Mouse (Mus musculus): Measurements from ENCODE around the gene Npc1l1.
"Not testable (repeated sequence)": the region's sequence is repeated elsewhere in the genome, so short reads cannot be mapped to it uniquely, and the experiment has no call there.

Npc1l1 gene

DNA sequence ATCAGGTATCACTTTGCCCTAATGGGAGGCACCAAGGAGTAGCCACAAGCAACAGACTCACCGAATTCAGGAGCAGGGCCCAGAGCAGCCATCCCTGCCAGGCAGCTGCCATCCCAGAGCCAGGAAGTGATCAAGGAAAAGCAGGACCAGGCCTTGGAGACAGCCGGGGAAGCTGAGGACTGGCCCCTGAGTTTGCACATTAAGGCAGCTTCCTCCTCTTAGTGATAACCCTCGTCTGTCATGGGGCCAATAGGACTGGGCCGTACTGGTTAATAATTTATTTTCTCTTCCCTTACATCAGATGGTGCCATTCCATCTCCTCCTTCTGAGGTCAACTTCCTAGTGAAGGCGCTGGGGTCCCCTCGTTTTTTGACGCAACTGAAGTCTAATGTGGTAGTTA, at the start of gene Npc1l1:
Npc1l1 (minus strand) TSS at position 132 of the 400 bp plus-strand sequence.
- no peak for DNase-seq (ENCODE audit: low spot score in 2 of 2)

DNA sequence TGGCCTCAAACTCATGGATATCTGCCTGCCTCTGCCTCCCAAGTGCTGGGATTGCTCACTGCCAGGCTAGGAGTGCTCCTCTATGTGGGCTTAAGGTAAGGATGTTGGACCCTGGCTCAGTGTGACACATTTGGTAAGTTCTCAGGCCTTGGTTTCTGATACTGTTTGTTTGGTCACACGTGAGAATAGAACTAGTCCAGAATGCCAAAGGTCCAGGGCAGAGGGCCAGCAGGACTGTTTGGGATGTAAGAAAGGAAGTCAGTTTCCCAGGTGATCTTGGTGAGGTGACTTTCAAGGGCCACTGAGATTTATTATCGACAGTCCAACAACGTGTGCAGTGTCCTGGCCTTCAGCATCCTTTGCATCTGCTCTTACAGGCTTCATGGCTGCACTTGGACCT, 46.5 kb upstream of the Npc1l1 start:
- no peak for DNase-seq (ENCODE audit: low spot score in 2 of 2)

DNA sequence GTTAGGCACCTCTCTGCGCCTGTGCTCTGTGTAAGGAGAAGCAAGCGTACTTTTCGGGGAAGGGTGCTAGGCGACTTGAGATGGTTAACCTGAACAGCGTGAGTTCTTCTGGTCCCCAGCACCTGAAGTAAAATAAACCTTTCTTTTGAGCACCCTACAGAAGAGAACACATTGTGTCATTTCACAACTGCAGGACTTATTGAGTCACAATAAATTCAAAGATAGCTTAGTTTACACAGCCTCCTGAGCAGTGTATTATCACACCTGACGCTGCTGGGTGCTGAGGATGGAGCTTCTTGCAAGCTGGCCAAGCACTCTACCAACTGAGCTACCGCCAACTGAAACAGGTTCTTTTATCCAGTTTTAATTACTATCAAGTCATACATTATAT, 45.1 kb upstream of the Npc1l1 start:
- no peak for DNase-seq (ENCODE audit: low spot score in 2 of 2)

DNA sequence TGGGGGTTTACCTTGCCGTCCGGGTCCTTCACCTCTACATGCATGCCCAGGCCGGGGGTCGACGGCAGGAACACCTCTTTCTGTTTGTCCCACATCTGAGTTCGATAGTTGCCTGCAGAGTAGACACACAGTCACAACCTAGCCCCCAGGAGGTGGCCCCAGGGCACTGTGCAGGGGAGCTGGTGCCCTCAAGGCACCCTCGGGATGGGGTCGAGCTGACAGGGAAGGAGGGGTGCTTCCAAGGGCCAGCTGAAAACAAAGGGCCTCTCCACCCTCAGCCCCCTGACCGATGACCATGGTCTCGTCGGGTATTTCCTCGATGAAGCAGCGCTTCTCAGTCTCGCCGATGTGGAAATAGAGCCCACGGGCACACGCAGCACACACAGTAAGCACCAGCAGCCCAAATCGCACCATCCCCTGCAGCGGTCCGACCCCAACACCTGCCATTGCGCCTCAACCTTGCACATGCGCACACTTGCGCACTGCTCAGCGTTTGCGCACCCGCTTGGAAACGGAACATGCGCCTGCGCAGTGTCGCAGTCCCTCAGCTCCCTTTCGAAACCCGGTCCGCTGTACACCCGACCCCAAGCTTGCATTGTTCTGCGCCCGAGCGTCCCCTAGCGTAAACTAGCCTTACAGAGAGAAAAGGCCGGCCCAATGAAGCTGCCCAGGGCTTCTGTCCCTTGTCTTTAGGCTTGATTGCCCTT, 44.6 kb upstream of the Npc1l1 start, which contains the start of gene Tmed4:
Tmed4 (minus strand) TSS at position 484 of the 707 bp plus-strand sequence.
- peak; percentile 95 to 98 for DNase-seq (ENCODE audit: low spot score in 2 of 2)

DNA sequence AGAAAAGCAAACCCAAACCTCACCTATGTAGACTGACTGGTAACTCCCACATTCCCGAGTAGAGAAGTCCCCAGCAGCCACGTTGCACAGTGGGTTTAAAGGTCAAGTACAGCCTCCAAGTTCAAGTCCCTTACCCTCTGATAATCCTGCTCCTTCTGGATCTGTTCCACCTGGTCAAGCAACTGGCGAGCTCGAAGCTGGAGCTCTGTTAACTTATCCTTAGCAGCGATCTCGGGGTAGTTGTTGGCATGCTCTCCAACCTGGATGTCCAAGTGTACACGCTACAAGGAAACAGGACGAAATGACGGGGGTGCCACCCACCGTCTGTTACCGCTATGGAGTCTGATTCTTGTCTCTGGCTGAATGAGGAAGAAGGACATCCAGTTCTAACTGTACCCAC, 43.7 kb upstream of the Npc1l1 start:
- no peak for DNase-seq (ENCODE audit: low spot score in 2 of 2)

DNA sequence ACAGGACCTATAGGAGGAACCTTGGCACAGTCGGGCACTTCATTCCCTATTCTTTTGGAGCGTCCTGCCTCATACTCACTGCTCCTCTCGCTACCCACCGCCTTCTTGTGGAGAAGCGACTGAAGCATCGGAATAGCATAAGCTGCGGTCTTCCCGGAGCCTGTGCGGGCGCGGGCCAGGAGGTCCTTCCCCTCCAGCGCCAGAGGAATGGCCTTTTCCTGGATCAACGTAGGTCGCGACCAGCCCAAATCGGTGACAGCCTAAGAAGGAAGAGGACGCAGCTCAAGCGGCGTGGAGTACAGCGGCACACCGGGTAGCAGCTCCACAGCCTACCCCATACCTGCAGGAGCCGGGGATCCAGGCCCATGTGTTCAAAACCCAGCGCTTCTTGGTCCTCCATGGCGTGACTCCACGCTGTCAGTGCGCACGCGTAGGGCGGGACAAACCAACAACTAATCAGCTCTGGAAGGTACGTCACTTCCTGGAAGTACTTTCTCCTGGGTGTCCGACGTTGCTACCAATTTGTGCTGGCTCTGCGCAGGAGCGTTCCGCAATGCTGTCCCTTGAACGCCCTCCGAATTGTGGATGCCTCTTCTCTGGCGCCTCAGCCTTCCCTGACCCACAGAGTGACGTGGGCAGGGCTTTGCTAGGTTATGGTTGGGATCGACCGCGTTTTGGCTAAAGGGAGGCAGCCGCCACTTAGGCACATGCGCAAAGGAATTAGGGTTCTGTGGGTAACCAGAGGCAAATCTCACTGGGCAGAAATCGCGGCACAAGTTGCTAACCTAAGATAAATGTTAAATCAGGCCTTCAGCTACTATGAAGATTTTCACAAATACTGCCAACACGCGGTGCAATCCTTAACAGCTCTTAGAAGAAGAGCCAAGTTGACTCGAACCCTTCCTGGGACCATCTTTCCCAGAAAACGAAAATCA, 37.6 kb upstream of the Npc1l1 start, which contains the start of gene Ddx56:
Ddx56 (minus strand) TSS at position 453 of the 935 bp plus-strand sequence.
- peak; percentile 84 to 89 for DNase-seq (ENCODE audit: low spot score in 2 of 2)

DNA sequence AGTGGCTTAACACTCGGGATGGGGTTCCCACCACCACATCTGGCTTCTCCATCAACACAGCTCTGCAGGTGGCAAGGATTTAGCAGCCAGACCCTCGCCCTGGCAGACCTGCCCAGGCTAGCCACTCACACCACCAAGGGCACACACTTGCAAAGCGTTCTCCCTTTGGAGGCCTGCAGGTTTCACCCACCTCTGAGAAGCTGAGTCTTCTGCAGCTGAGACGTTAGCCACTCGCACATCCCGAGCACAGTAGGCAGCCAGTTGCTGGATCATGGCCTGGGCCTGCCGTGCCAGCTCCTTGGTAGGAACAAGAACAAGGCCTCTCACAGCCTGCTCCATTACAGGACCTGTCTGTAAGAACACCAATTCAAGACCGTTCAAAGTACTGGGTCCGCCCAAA, 36.7 kb upstream of the Npc1l1 start:
- DNase-seq (ENCODE audit: low spot score in 2 of 2): no peak

DNA sequence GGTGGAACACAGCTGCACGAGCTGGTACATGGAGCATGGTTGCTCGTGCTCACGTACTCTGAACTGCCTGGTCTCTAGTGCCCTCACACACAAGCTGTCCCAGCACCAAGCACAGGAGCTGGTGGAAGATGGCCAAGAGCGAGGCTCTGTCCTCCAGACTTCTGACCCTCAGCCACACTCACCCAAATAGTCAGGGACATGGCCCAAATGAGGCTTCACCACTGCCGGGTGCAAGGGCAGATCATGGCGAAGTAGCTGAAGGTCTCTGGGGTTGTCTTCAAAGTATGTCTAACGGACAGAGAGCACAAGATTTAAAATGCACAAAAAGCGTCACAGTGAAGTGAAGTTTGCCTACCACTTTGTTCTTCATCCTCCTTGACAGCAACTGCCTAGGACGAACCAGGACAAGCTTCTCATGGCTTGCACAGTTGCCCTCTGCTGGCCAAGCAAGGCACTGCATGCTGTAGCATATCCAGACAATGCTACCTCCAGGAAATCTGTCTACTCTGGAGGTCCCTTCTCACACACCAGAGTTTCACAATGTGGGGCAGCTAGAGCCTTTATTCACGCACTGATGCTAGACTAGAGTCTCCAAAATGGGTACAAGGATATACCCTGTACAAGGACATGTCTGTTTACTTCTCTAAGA, 31.6 kb upstream of the Npc1l1 start:
- DNase-seq (ENCODE audit: low spot score in 2 of 2): peak in 1 of 2 experiments; percentile 73

DNA sequence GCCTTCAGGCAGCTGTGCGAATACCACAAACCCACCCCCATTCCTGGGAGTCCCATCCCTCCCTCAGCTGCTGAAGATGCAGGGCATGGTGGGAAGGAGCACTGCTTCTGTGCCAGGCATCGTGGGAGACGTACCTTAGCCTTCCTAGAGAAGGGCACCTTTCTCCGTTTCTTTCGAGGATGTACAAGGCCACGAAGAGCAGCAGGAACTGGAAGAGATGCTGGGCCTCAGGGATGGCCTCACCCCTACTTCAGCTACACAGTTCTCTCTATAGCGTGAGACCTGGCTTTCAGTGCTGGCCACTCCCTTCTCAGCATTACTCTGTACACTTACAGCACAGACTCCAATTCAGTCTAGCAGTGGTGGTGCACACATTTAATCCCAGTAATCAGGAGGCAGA, 29.5 kb upstream of the Npc1l1 start:
- no peak for DNase-seq (ENCODE audit: low spot score in 2 of 2)

DNA sequence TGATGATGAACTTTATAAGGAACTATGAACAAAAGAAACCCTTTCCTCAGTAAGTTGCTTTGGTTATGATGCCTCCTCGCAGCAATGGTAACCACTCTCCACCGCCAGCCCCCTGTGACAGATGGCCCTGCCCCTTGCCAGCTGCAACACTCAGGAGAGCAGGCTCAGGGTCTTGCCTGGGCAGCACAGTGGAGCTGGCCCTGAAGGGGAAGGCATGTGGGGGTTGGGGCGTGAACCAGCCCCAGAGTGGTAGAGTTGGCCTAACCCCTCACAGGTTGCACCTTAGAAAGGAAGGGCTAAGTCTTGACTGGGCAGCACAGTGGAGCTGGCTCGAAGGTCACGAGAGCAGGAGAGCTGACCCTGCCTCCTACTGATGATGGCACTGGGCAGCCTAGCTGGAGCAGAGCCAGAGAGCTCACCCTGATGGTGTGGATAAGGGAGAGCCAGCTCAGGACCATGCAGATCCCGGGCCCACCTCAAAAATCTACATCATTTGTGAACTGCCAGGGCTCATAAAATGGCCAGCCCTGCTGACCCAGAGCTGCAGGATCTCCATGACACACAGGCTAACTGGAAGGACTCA, 26.6 kb upstream of the Npc1l1 start:
- DNase-seq (ENCODE audit: low spot score in 2 of 2): no peak

DNA sequence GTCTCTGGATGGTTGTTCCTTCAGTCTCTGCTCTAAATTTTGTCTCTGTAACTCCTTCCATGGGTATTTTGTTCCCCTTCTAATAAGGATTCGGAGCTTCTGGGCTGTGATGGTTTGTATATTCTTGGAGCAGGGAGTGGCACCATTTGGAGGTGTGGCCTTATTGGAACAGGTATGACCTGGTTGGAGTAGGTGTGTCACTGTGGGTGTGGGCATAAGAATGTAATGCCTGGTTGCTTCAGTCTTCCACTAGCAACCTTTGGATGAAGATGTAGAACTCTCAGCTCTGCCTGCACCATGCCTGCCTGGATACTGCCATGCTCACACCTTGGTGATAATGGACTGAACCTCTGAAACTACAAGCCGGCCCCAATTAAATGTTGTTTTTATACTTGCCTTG, 24.7 kb upstream of the Npc1l1 start:
- not testable (repeated sequence) for DNase-seq (ENCODE audit: low spot score in 2 of 2)

DNA sequence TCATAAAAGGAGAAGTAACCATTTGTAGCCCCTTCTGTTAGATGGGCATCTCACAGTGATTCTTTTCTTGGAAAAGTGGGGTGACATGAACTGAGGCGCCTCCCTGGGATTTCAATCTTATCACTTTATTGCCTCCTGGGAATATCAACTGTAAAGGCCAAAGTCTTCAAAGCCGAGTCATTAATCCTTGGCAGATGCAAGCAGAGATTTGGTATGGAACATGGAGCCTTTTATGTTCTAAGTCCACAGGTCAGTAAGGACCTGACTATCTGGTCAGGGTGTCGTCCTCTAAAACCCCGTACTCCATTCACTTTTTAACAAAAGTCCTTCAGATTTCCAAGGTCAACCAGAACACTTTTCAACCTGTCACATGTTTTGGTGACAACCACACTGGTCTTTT, 22.9 kb upstream of the Npc1l1 start:
- DNase-seq (ENCODE audit: low spot score in 2 of 2): no peak

DNA sequence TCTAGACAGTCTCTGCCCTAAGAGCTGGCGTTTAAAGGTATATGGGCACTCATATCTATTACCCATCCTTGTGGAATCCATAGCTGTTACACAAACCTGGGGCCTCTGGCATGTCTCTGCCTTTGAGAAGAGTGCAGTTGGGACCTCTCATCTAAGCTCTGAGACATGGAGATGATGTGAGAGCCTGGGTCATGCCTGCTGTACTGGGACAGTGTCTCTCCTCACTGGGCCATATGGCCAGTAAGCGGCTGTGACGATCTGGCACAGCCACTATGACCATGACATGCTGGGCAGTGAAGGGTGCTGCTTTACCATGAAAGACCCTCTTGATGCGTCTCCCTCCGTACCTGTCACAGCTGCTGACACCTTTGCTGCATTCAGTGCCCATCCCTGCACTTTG, 22.3 kb upstream of the Npc1l1 start:
- no peak for DNase-seq (ENCODE audit: low spot score in 2 of 2)

DNA sequence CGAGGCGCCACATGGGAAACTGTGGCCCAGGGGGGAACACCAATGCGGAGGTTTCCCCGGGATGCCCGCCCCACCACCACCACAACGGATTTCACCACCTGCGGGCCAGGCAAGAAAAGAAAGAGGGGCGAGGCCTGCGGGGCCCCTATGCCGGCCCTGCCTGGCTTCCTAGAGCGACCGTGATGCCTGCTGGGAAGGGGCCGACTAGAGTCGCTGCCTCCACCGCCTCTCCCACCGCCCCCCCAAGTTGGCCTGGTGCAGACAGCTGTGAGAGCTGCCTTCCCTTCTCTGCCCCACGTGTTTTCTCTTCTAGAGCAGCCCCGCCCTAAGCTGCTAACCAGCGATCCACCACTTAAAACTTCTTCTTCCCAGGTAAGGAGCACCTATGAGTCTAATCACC, 14.8 kb upstream of the Npc1l1 start:
- no peak for DNase-seq (ENCODE audit: low spot score in 2 of 2)

DNA sequence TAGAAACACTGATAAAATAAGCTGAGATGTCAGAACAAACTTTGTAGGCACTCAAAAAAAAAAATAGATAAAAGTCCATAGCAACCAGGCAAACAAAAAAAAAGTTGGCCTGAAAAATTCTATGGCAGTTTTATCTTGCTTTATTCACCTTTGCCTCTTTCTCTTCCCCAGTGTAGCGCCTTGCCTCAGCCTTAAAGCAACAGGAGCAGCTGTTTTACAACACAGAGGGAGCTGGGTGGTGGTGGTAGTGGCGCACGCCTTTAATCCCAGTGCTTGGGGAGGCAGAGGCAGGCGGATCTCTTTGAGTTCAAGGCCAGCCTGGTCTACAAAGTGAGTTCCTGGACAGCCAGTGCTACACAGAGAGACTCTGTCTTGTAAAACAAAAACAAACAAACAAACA, 3.1 kb upstream of the Npc1l1 start:
- DNase-seq (ENCODE audit: low spot score in 2 of 2): no peak

DNA sequence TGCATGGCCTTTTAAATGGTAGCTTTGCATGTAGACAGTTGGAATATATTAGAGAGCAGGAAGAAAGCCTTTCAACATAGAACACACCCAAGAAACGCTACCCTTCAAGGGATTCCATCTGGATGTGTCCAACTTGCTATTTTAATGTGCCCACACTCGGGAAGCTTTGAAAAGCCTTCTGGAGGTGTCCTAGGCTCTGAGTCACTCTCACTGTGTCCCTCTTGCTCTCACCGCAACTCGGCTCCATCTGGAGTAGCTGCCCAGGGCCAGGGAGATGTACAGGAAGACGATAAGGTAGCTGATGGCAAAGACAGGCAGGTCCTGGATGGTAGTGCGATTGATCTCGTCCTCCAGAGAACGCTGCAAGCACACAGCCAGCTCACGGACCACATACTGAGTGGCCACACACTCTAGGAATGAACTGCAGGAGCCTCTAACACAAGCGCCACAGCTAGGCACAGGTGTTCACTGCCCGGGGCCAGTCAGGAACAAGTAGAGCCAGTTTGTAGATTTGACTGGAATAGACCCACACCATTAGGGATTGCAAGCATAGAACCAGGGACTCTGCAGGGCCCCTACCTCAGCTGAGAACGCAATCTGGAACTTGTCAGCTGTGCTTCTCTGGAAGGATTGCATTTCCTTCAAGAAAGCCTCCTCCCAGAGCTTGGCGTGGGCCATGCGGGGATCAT, 5.3 kb downstream of the Npc1l1 start:
- DNase-seq (ENCODE audit: low spot score in 2 of 2): no peak

DNA sequence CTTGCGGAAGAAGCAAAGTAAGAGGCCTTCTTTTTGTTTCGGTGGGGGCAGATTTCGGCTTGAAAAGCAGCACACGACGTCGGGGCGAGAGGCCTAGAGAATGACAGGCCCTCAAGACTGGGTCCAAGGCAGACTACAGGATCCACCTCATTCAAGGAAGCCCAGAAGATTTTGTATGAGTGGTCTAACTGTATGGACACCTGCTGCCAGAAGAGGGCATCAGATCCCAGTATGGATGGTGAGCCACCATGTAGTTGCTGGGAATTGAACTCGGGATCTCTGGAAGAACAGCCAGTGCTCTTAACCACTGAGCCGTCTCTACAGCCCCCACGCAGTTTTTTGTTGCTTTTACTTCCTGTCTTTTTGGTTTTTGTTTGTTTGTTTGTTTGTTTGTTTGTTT, 7.8 kb downstream of the Npc1l1 start:
- DNase-seq (ENCODE audit: low spot score in 2 of 2): no peak

DNA sequence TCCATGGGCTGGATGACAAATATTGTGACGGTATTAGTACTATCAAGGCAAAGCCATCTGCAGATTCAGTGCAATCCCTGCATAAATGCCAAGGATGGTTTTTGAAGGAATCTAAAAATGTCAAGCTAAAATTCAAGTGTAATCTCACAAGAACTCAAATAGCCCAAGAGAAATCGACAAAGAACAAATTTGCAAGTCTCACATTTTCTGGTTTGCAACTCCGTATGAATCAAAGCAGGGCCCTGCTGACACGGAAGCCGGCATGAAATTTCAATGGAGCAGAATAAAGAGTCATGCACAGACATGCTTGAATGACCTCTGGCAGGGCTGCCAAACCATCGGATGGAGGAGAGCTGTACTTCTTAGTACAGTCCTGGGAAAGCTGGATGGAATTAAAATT, 10.0 kb downstream of the Npc1l1 start:
- no peak for DNase-seq (ENCODE audit: low spot score in 2 of 2)

DNA sequence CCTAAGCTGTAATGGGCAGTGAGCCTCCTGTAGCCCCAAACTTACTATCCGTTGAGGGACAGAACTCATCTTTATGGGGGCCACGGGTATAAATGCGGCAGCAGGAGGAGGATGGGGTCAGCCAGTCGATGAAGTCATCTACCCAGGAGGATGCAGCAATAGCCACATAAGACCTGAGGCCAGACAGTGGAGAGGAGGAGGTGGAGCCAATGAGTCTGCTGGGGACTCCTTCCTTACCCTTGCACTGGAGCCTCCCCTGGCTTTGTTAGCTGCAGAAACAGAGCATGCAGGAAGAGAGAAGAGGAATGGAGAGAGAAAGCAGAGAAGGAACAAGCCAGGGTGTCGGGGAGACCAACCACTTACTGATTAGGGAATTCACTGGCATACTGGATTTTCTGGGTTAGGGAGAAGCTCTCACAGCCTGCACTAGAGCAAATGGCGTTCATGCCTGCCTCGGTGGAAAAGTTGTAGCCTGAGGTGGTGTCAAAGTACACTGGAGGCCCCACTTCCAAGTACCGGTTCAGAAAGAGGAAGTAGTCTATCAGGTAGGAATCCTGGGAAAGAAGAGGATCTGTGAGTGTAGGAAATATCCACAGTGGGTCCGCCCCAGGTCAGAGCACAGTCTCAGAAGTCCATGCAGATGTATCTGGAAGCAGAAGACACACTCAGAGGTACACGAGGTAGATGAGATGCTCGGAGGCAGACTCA, 11.6 kb downstream of the Npc1l1 start:
- DNase-seq (ENCODE audit: low spot score in 2 of 2): no peak

DNA sequence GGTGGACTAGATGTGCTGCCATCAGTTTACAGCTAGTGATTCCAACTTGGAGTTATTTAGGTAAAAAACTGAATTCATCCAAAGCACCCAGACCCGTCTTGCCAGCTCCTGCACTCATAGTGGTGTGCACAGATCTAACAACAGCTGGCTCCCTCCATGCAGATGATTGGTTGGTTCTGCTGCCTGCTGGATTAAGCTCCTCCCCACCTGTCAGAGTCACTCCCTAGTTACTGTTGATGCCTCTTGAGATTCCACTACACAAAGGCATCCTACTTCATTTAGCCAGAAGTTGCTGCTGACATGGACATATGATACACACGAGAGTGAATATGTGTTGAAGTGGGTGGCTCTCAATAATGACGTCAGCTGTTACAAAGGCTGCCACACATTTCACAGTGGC, 13.1 kb downstream of the Npc1l1 start:
- no peak for DNase-seq (ENCODE audit: low spot score in 2 of 2)

DNA sequence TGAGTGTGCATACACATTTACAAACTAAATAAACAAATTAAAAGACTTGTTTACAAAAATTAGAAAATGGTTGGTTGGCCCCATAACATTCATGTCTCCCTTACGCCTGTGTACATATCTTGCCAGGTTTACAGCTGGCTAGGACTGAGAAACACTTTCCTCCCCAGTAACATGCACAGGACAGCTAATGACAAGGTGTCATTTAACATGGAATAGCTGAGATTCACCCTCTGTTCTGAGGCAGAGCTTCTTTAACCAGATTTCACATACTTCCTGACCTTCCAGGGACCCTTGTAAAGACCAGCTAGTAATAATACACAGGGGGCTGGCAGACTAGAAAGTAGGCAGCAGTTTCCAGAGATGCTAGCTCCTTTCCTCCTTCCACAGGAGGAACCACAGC, 21.8 kb downstream of the Npc1l1 start:
- DNase-seq (ENCODE audit: low spot score in 2 of 2): no peak

Measured in urinary bladder, postnatal 4 days (tissue).